Mouse (Mus musculus) megakaryocyte, embryonic 14.5 days (primary cell): ENCODE results near the gene Vmn1r1.

Source experiments
- FLI1 ChIP-seq: IDR thresholded peaks from 2 replicates; pipeline ENCODE4 v1.6.1; 2012; ENCODE audit warnings: low read length, inconsistent platforms, mixed read lengths
- GATA1 ChIP-seq: IDR thresholded peaks from 3 replicates; pipeline ENCODE4 v1.6.1; 2012; ENCODE audit warnings: mixed read lengths, low read length, inconsistent platforms, borderline replicate concordance

DNA sequence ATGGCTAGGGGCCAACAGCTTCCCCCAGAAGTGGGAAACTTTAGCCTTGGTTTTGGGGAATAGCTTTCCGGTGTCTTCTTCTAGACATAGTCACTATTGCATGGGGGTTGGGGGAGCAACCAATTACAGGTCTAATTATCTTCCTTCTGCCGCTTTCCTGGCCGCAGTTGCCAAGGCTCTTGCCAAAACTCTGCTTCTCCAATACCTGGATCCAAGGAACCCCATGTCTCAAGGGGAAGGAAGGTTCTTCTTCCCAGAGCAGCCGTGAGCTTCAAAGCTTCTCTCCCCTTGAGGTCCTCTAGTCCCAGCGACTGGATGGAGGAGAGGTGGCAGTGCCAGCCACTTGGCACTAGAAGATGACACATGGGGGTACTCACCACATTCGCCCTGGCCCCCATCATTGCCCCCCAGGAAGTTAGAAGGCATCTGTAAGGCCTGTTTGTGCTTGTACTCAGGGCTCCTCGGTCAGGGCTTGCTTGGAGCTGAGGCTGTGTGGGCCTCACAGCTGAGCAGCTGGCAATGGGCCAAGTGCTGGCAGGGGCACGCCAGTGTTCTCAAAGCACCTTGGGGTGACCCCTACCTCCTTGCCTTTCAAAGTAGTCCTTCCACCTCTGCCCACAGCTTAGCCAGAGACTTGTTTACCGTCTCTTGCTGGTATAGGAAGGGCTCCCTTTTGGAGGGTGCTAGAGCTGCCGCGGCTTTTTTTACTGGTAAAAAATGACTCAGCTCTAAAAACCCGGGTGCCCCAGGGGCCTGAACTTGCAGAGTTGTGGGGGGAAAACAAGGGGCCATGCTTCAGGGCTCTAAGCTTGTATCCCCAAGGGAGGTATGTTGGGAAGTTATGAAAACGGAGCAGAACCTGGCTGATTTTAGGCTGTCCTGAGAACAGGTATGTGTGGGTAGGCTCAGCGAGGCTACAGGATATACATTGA lies 52.6 kb downstream of the Vmn1r1 start:
- no peak for TF ChIP-seq FLI1
- no peak for TF ChIP-seq GATA1
